Comparison of ENCODE assay signal across 7 mouse cellular contexts in the genomic region with DNA sequence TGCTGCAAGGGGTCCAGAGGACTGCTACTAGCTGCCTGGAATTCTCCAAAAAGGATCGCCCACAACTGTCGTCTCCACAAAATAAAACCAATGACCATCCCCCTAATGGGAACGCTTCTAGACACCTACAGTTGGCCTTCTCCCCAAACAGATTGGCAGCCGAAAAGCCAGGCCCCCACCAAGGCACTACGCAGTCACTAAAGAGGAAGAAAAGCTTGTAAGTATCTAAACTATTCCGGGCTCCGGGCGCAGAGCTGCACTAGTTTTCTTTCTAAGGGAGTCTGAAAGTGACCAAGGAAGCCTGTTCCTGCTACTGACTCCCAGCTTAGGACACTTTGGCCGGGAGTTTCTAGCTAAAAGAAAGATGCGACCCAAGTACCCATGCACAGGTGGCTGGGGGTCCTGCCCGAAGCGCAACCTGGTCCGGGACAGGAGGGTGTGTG. TPM values are rescaled to one million over a fixed set of nuclear protein-coding genes. Genes with fewer than 3 reads are reported as not detected.
DNase-seq lines count a peak whose midpoint lies in the region; ATAC-seq lines count a peak whose summit lies in the region.

No protein-coding gene starts in this region.

- no peaks in the 10 kb centered on the region for H3K36me3 ChIP-seq in embryonic facial prominence, embryonic 12.5 days
- H3K36me3 ChIP-seq in liver, embryonic 16.5 days (ENCODE audit: control insufficient read depth, insufficient read depth), result no peaks in the 10 kb centered on the region

- H3K4me2 ChIP-seq in embryonic facial prominence, embryonic 12.5 days (replicated peaks), result peak overlapping the region; percentile 86
- peak overlapping the region; percentile 60 for H3K4me2 ChIP-seq in liver, embryonic 16.5 days (ENCODE audit: low read depth, low read length)

- no peaks in the 10 kb centered on the region for H3K9me3 ChIP-seq in embryonic facial prominence, embryonic 12.5 days
- H3K9me3 ChIP-seq in liver, embryonic 16.5 days (replicated peaks; ENCODE audit: control insufficient read depth, low read length), result no peaks in the 10 kb centered on the region

- peaks cover 9% of the 10 kb centered on the region; the same call in 1 of the 2 replicates for H3K27me3 ChIP-seq in embryonic facial prominence, embryonic 12.5 days
- peaks cover 15% of the 10 kb centered on the region for H3K27me3 ChIP-seq in liver, embryonic 16.5 days (ENCODE audit: control insufficient read depth, insufficient read depth, low read depth, low read length)

- peaks cover 4% of the 10 kb centered on the region; the same call in 1 of the 2 replicates for H3K4me1 ChIP-seq in embryonic facial prominence, embryonic 12.5 days
- no peaks in the 10 kb centered on the region for H3K4me1 ChIP-seq in liver, embryonic 16.5 days (ENCODE audit: control insufficient read depth, low read depth, low read length)

- H3K9ac ChIP-seq in embryonic facial prominence, embryonic 12.5 days, result peak overlapping the region; percentile 64
- H3K9ac ChIP-seq in liver, embryonic 16.5 days (ENCODE audit: low read depth, low read length), result no peak overlapping the region

- peak; percentile 7; the same call in 1 of the 2 replicates for ATAC-seq in embryonic facial prominence, embryonic 12.5 days (ENCODE audit: insufficient number of reproducible peaks, insufficient read depth, low FRiP score, low TSS enrichment)
- no peak for ATAC-seq in liver, embryonic 16.5 days (ENCODE audit: low read depth)

- intact Hi-C loops in left cerebral cortex, postnatal 36 days (cut with DNase I), result loop anchor here (5.0 to 10.0 kb wide), 3 partner anchors 106 to 463 kb away; no protein-coding TSS in a partner anchor

- peak overlapping the region; percentile 66 for H3K4me3 ChIP-seq in embryonic facial prominence, embryonic 12.5 days
- H3K4me3 ChIP-seq in liver, embryonic 16.5 days (ENCODE audit: low read depth, low read length), result peak overlapping the region; percentile 45

- 4% methylated on average over 13 of the region's 13 CpGs for WGBS in embryonic facial prominence, embryonic 12.5 days
- WGBS in liver, embryonic 16.5 days (ENCODE audit: insufficient replicate concordance), result 5% methylated on average over 13 of the region's 13 CpGs

- DNase-seq in left cerebral cortex, postnatal 36 days (ENCODE audit: low spot score in 2 of 2), result peak; percentile 23 to 30
- DNase-seq in left cerebral cortex, adult 11 months (ENCODE audit: low spot score), result no peak
- DNase-seq in frontal cortex, postnatal 36 days (ENCODE audit: low spot score in 2 of 2), result peak; percentile 22 to 25
- no peak for DNase-seq in urinary bladder, adult 2 months (ENCODE audit: low spot score)
- no peak for DNase-seq in spleen, postnatal 4 days (ENCODE audit: low spot score in 2 of 2)

- no peak overlapping the region for H3K27ac ChIP-seq in embryonic facial prominence, embryonic 12.5 days
- H3K27ac ChIP-seq in liver, embryonic 16.5 days (ENCODE audit: low read length), result no peak overlapping the region

RNA-seq across cellular contexts. Expression of a gene that starts 0.7 kb away (rescaled TPM):
- 10 to 100 TPM; 24.7 to 26.3 TPM for total RNA-seq in left cerebral cortex, postnatal 36 days (2021)
- polyA plus RNA-seq in embryonic facial prominence, embryonic 12.5 days (2016; fragmentation: Nextera tagmentation; extraction: Ambion mirVana), result 2.3 TPM in 2 replicates
- polyA plus RNA-seq in liver, embryonic 16.5 days (2015; fragmentation: Nextera tagmentation; extraction: Ambion mirVana), result not detected in 2 replicates
- polyA plus RNA-seq in urinary bladder, adult 2 months (2012; rRNA removed), result 0.30 and 0.32 TPM in 2 replicates

Comparison
In these comparisons a context has a peak if more than half of its experiments do, and no peak if none do; other contexts are left out.
1. DNase-seq: peak in left cerebral cortex, postnatal 36 days (2 of 2) and frontal cortex, postnatal 36 days (2 of 2); none in left cerebral cortex, adult 11 months (single experiment), urinary bladder, adult 2 months (single experiment) and spleen, postnatal 4 days (0 of 2).